Mouse (Mus musculus) stomach, postnatal 0 days (tissue): ENCODE measurements around the gene Vtcn1. TPM values are rescaled to one million over a fixed set of nuclear protein-coding genes. Genes with fewer than 3 reads are reported as not detected.

Experiments used
- ATAC-seq: fragments of 200-750 bp; cut with Nextera tagmentation; 2 replicates; pipeline ENCODE4 v1.8.0; 2017; ENCODE audit not compliant: low FRiP score, low TSS enrichment
- DNase-seq: peaks from one replicate; pipeline ENCODE4 v3.0.0-alpha.2; 2016; ENCODE audit warnings: low spot score
- H3K27ac ChIP-seq: fragments of 300-500 bp; sonication (generic); replicated peaks from 2 replicates; pipeline ENCODE4 v1.5.1; 2014; ENCODE audit warnings: mild to moderate bottlenecking, control low read depth
- H3K27me3 ChIP-seq: fragments of 300-500 bp; sonication (generic); 2 replicates; pipeline ENCODE4 v1.6.1; 2014; ENCODE audit warnings: low read length; ENCODE audit not compliant: control insufficient read depth, insufficient read depth
- H3K36me3 ChIP-seq: fragments of 300-500 bp; sonication (generic); 2 replicates; pipeline ENCODE4 v1.6.1; 2014; ENCODE audit warnings: low read length, mixed read lengths; ENCODE audit not compliant: control insufficient read depth, insufficient read depth
- H3K4me1 ChIP-seq: fragments of 300-500 bp; sonication (generic); replicated peaks from 2 replicates; pipeline ENCODE4 v1.6.1; 2014; ENCODE audit warnings: antibody characterized with exemption; ENCODE audit not compliant: control insufficient read depth, insufficient read depth
- H3K4me2 ChIP-seq: fragments of 300-500 bp; sonication (generic); replicated peaks from 2 replicates; pipeline ENCODE4 v1.6.1; 2014; ENCODE audit warnings: low read depth, mild to moderate bottlenecking, control low read depth, moderate library complexity
- H3K4me3 ChIP-seq: fragments of 300-500 bp; sonication (generic); 2 replicates; pipeline ENCODE4 v1.5.1; 2014; ENCODE audit warnings: low read depth, low read length, control low read depth
- H3K9ac ChIP-seq: fragments of 300-500 bp; sonication (generic); 2 replicates; pipeline ENCODE4 v1.6.1; 2014; ENCODE audit warnings: mild to moderate bottlenecking, low read length, control low read depth, mixed read lengths
- H3K9me3 ChIP-seq: fragments of 300-500 bp; sonication (generic); 2 replicates; pipeline ENCODE4 v1.6.1; 2016; ENCODE audit warnings: low read length; ENCODE audit not compliant: control insufficient read depth
- CTCF ChIP-seq: IDR thresholded peaks from 2 replicates; pipeline ENCODE4 v1.5.1; 2016; ENCODE audit warnings: antibody characterized with exemption, low read depth, mild to moderate bottlenecking, moderate library complexity
- EP300 ChIP-seq: optimal IDR thresholded peaks from 2 replicates; pipeline ENCODE3; 2016; ENCODE audit warnings: antibody characterized with exemption
- WGBS: fragments of 180-500 bp; shearing (Covaris S2); extraction: QIAGEN DNeasy Blood & Tissue Kit; methylation state at CpG from one replicate; pipeline ENCODE4 v1.1.7; 2014; 5-methylcytosine and 5-hydroxymethylcytosine counted together
- polyA plus RNA-seq: library from polyadenylated mRNA; unstranded; fragments of >200 nt; fragmentation: Nextera tagmentation; extraction: Ambion mirVana; gene quantifications from 2 replicates; pipeline ENCODE4 v1.2.1, GENCODE M21; 2015

Gene Vtcn1
- polyA plus RNA-seq, 1 experiment from 2014 or later, result 1.7 TPM

GRCm38 (mm10) chr3:100881843-100882634 is 56.8 kb downstream of the Vtcn1 start:
- H3K4me2 ChIP-seq, result no peak overlapping the region
- no peak overlapping the region for H3K4me3 ChIP-seq
- ATAC-seq, result no peak
- H3K27me3 ChIP-seq, result no peaks in the 10 kb centered on the region
- no peaks in the 10 kb centered on the region for H3K9me3 ChIP-seq
- no peak for TF ChIP-seq CTCF
- TF ChIP-seq EP300, result no peak
- WGBS, result 79% methylated on average over 9 of the region's 9 CpGs
- DNase-seq, result no peak
- H3K27ac ChIP-seq, result no peak overlapping the region
- H3K36me3 ChIP-seq, result no peaks in the 10 kb centered on the region
- H3K9ac ChIP-seq, result no peak overlapping the region
- H3K4me1 ChIP-seq, result no peaks in the 10 kb centered on the region

- no peaks in the 10 kb centered on the region for H3K4me1 ChIP-seq
- no peak overlapping the region for H3K27ac ChIP-seq
- ATAC-seq, result no peak
- no peak for TF ChIP-seq CTCF
- TF ChIP-seq EP300, result no peak
- DNase-seq, result no peak
- no peak overlapping the region for H3K4me3 ChIP-seq
- no peaks in the 10 kb centered on the region for H3K27me3 ChIP-seq
- H3K9me3 ChIP-seq, result no peaks in the 10 kb centered on the region
- no peaks in the 10 kb centered on the region for H3K36me3 ChIP-seq
- no peak overlapping the region for H3K9ac ChIP-seq
- WGBS, result 90% methylated on average over 1 of the region's 1 CpGs
- H3K4me2 ChIP-seq, result no peak overlapping the region
Measured at GRCm38 (mm10) chr3:100889234-100889633, 64.0 kb downstream of the Vtcn1 start.

- 93% methylated on average over 3 of the region's 3 CpGs for WGBS
- Histone ChIP-seq H3K9me3 (no peaks in the 10 kb centered on the region), H3K27me3 (no peaks in the 10 kb centered on the region), H3K4me1 (no peaks in the 10 kb centered on the region), H3K4me3 (no peak overlapping the region), H3K9ac (no peak overlapping the region), H3K4me2 (no peak overlapping the region), H3K27ac (no peak overlapping the region), H3K36me3 (no peaks in the 10 kb centered on the region)
- TF ChIP-seq EP300 (no peak), CTCF (no peak)
- no peak for DNase-seq
- ATAC-seq, result no peak
Measured at GRCm38 (mm10) chr3:100890406-100890805, 65.1 kb downstream of the Vtcn1 start.

GRCm38 (mm10) chr3:100892383-100893335 is 67.4 kb downstream of the Vtcn1 start:
- ATAC-seq, result peak; percentile 83
- DNase-seq, result peak; percentile 44

GRCm38 (mm10) chr3:100895500-100895899 is 70.2 kb downstream of the Vtcn1 start:
- H3K9ac ChIP-seq, result no peak overlapping the region
- no peak overlapping the region for H3K27ac ChIP-seq
- H3K4me3 ChIP-seq, result no peak overlapping the region
- H3K36me3 ChIP-seq, result no peaks in the 10 kb centered on the region
- H3K4me2 ChIP-seq, result no peak overlapping the region
- H3K9me3 ChIP-seq, result no peaks in the 10 kb centered on the region
- no peaks in the 10 kb centered on the region for H3K27me3 ChIP-seq
- TF ChIP-seq EP300 (no peak), CTCF (no peak)
- 81% methylated on average over 6 of the region's 6 CpGs for WGBS
- no peaks in the 10 kb centered on the region for H3K4me1 ChIP-seq
- ATAC-seq (no peak), DNase-seq (no peak)

More at GRCm38 (mm10) chr3:100892383-100893335, 67.4 kb downstream of the Vtcn1 start:
- Histone ChIP-seq H3K9me3 (no peaks in the 10 kb centered on the region), H3K9ac (no peak overlapping the region), H3K27me3 (no peaks in the 10 kb centered on the region), H3K27ac (no peak overlapping the region), H3K4me3 (no peak overlapping the region), H3K4me1 (no peaks in the 10 kb centered on the region), H3K4me2 (no peak overlapping the region), H3K36me3 (no peaks in the 10 kb centered on the region)
- 54% methylated on average over 11 of the region's 11 CpGs for WGBS
- no peak for TF ChIP-seq CTCF
- TF ChIP-seq EP300, result no peak

- Histone ChIP-seq H3K4me3 (no peak overlapping the region), H3K4me1 (no peaks in the 10 kb centered on the region), H3K9ac (no peak overlapping the region), H3K27ac (no peak overlapping the region), H3K9me3 (no peaks in the 10 kb centered on the region), H3K27me3 (no peaks in the 10 kb centered on the region), H3K4me2 (no peak overlapping the region), H3K36me3 (no peaks in the 10 kb centered on the region)
- ATAC-seq (0 out of 2 replicates have a peak, but pooled peaks have one; percentile 54), DNase-seq (no peak)
- WGBS, result 34% methylated on average over 6 of the region's 6 CpGs
- no peak for TF ChIP-seq EP300
- no peak for TF ChIP-seq CTCF
Measured at GRCm38 (mm10) chr3:100906128-100906527, 80.9 kb downstream of the Vtcn1 start.
